Mouse (Mus musculus) brain, adult 10 weeks (tissue): Measurements from ENCODE around the gene Olfr1216. TPM values are rescaled to one million over a fixed set of nuclear protein-coding genes. Genes with fewer than 3 reads are reported as not detected.

Experiments
- polyA plus RNA-seq: library from polyadenylated mRNA; stranded (reverse); fragments of 350-450 nt; fragmentation: Illumina TruSeq; extraction: RNeasy Lipid Tissue Mini Kit (QIAGEN cat#74804); gene quantifications from one replicate; pipeline ENCODE4 v1.2.3, GENCODE M21; 2015; ENCODE audit warnings: low read depth, low replicate concordance

Olfr1216 gene
- not detected for polyA plus RNA-seq

GRCm38 (mm10) chr2:89018240-89018639, at the start of gene Olfr1216:
Gene Olfr1216 (minus strand): TSS chr2:89018340.

GRCm38 (mm10) chr2:89061087-89061486, 42.9 kb upstream of the Olfr1216 start, which contains the start of gene Olfr1218:
Gene Olfr1218 (minus strand): TSS chr2:89061187.

GRCm38 (mm10) chr2:89031965-89032364, 13.8 kb upstream of the Olfr1216 start, which contains the start of gene Olfr1217:
Gene Olfr1217 (minus strand): TSS chr2:89032065.

GRCm38 (mm10) chr2:89006873-89007272, 11.3 kb downstream of the Olfr1216 start, which contains the start of gene Olfr1215:
Gene Olfr1215 (minus strand): TSS chr2:89006973.

GRCm38 (mm10) chr2:88992553-88992952, 25.6 kb downstream of the Olfr1216 start, which contains the start of gene Olfr1214:
Gene Olfr1214 (minus strand): TSS chr2:88992653.

GRCm38 (mm10) chr2:88980181-88980580, 38.0 kb downstream of the Olfr1216 start, which contains the start of gene Gm13762:
Gene Gm13762 (minus strand): TSS chr2:88980281.

Other genes with a start within 250 kb of the Olfr1216 start
- gene Olfr1200, start 247.9 kb downstream of the Olfr1216 start, polyA plus RNA-seq, result not detected
- not detected for gene Olfr1201, start 225.3 kb downstream of the Olfr1216 start, polyA plus RNA-seq
- gene Olfr1202, start 203.8 kb downstream of the Olfr1216 start, polyA plus RNA-seq, result not detected
- gene Olfr1205, start 188.6 kb downstream of the Olfr1216 start, polyA plus RNA-seq, result not detected
- gene Olfr1204, start 169.0 kb downstream of the Olfr1216 start, polyA plus RNA-seq, result not detected
- not detected for gene Olfr1206, start 155.1 kb downstream of the Olfr1216 start, polyA plus RNA-seq
- not detected for gene Olfr1208, start 116.0 kb downstream of the Olfr1216 start, polyA plus RNA-seq
- not detected for gene Olfr1209, start 103.2 kb downstream of the Olfr1216 start, polyA plus RNA-seq
- gene Olfr1211, start 80.2 kb downstream of the Olfr1216 start, polyA plus RNA-seq, result not detected
- gene Olfr1212, start 64.4 kb downstream of the Olfr1216 start, polyA plus RNA-seq, result not detected
- gene Gm13762, start 38.1 kb downstream of the Olfr1216 start, polyA plus RNA-seq, result not detected
- not detected for gene Olfr1214, start 25.7 kb downstream of the Olfr1216 start, polyA plus RNA-seq
- gene Olfr1215, start 11.4 kb downstream of the Olfr1216 start, polyA plus RNA-seq, result not detected
- not detected for gene Olfr1217, start 13.7 kb upstream of the Olfr1216 start, polyA plus RNA-seq
- gene Olfr1218, start 42.8 kb upstream of the Olfr1216 start, polyA plus RNA-seq, result not detected
- not detected for gene Olfr1219, start 65.2 kb upstream of the Olfr1216 start, polyA plus RNA-seq
- not detected for gene Olfr1220, start 88.5 kb upstream of the Olfr1216 start, polyA plus RNA-seq
- gene Olfr1221, start 98.9 kb upstream of the Olfr1216 start, polyA plus RNA-seq, result not detected
- not detected for gene Olfr1222, start 114.7 kb upstream of the Olfr1216 start, polyA plus RNA-seq
- not detected for gene Olfr1223, start 133.2 kb upstream of the Olfr1216 start, polyA plus RNA-seq
- not detected for gene Olfr1224-ps1, start 145.8 kb upstream of the Olfr1216 start, polyA plus RNA-seq
- gene Olfr1225, start 156.3 kb upstream of the Olfr1216 start, polyA plus RNA-seq, result not detected
- not detected for gene Olfr1226, start 181.7 kb upstream of the Olfr1216 start, polyA plus RNA-seq
- not detected for gene Olfr1228, start 235.7 kb upstream of the Olfr1216 start, polyA plus RNA-seq